Mouse (Mus musculus) midbrain, embryonic 16.5 days (tissue): Measurements from ENCODE around the gene Hk3. TPM values are rescaled to one million over a fixed set of nuclear protein-coding genes. Genes with fewer than 3 reads are reported as not detected.

ENCODE experiments used
- ATAC-seq: fragments of 200-750 bp; cut with Nextera tagmentation; 2 replicates; pipeline ENCODE4 v1.8.0; 2017; ENCODE audit warnings: moderate TSS enrichment
- H3K27ac ChIP-seq: fragments of 300-500 bp; sonication (generic); 2 replicates; pipeline ENCODE4 v1.5.1; 2014; ENCODE audit warnings: mild to moderate bottlenecking, low read length, mixed read lengths
- H3K27me3 ChIP-seq: fragments of 300-500 bp; sonication (generic); 2 replicates; pipeline ENCODE4 v1.6.1; 2014; ENCODE audit warnings: low read depth, low read length, mixed read lengths; ENCODE audit not compliant: control insufficient read depth, insufficient read depth
- H3K36me3 ChIP-seq: fragments of 300-500 bp; sonication (generic); 2 replicates; pipeline ENCODE4 v1.6.1; 2014; ENCODE audit warnings: mild to moderate bottlenecking, low read length, moderate library complexity, mixed read lengths; ENCODE audit not compliant: control insufficient read depth, insufficient read depth
- H3K4me1 ChIP-seq: fragments of 300-500 bp; sonication (generic); 2 replicates; pipeline ENCODE4 v1.6.1; 2014; ENCODE audit warnings: mild to moderate bottlenecking, low read length, mixed read lengths; ENCODE audit not compliant: control insufficient read depth, insufficient read depth
- H3K4me2 ChIP-seq: fragments of 300-500 bp; sonication (generic); 2 replicates; pipeline ENCODE4 v1.6.1; 2014; ENCODE audit warnings: mild to moderate bottlenecking, low read length, mixed read lengths
- H3K4me3 ChIP-seq: fragments of 300-500 bp; sonication (generic); 2 replicates; pipeline ENCODE4 v1.5.1; 2014; ENCODE audit warnings: low read depth, mild to moderate bottlenecking, low read length, moderate library complexity, mixed read lengths
- H3K9ac ChIP-seq: fragments of 300-500 bp; sonication (generic); 2 replicates; pipeline ENCODE4 v1.6.1; 2014; ENCODE audit warnings: low read depth, low read length, mixed read lengths
- H3K9me3 ChIP-seq: fragments of 300-500 bp; sonication (generic); replicated peaks from 2 replicates; pipeline ENCODE4 v1.6.1; 2014; ENCODE audit warnings: mild to moderate bottlenecking, low read length, mixed read lengths; ENCODE audit not compliant: control insufficient read depth, poor library complexity, severe bottlenecking
- WGBS: fragments of 180-500 bp; shearing (Covaris S2); extraction: QIAGEN DNeasy Blood & Tissue Kit; methylation state at CpG from one replicate; pipeline ENCODE4 v1.1.7; 2014; 5-methylcytosine and 5-hydroxymethylcytosine counted together
- polyA plus RNA-seq: library from polyadenylated mRNA; unstranded; fragments of >200 nt; fragmentation: Nextera tagmentation; extraction: Ambion mirVana; gene quantifications from 2 replicates; pipeline ENCODE4 v1.2.1, GENCODE M21; 2015

The Hk3 gene
- polyA plus RNA-seq, 1 experiment from 2014 or later, result 0.77 TPM

- Histone ChIP-seq H3K4me3 (no peak overlapping the region), H3K9me3 (no peaks in the 10 kb centered on the region), H3K36me3 (no peaks in the 10 kb centered on the region), H3K4me1 (peaks cover 29% of the 10 kb centered on the region), H3K9ac (no peak overlapping the region), H3K27ac (no peak overlapping the region), H3K27me3 (no peaks in the 10 kb centered on the region; the same call in 1 of the 2 replicates), H3K4me2 (no peak overlapping the region)
- WGBS, result 43% methylated on average over 9 of the region's 9 CpGs
- ATAC-seq, result no peak
Observed at GRCm38 (mm10) chr13:54969513-54969912, 51.7 kb downstream of the Hk3 start.

DNA sequence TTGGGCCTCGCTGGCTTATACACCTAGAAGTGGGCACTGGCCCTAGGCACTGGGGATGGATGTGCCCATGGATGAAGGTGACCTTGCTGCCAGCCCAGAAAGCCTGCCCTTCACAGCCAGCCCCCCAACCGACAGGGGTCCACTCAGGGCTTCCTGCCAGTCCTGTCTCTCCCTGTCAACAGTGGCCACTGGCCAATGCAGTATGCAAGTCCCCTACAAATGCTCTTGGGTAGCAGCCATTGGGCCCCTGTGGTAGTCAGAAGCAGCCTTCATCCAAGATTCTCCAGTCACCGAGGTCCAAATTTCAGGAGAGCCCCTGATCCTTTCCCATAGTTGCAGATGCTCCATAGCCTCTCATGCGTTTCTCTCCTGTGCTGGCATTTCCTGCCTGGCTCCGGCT lies 52.5 kb downstream of the Hk3 start:
- Histone ChIP-seq H3K9ac (peak overlapping the region; percentile 27; the same call in 1 of the 2 replicates), H3K4me1 (peaks cover 29% of the 10 kb centered on the region), H3K9me3 (no peaks in the 10 kb centered on the region), H3K36me3 (no peaks in the 10 kb centered on the region), H3K4me2 (no peak overlapping the region), H3K27ac (no peak overlapping the region), H3K4me3 (no peak overlapping the region), H3K27me3 (no peaks in the 10 kb centered on the region; the same call in 1 of the 2 replicates)
- no peak for ATAC-seq
- 62% methylated on average over 5 of the region's 5 CpGs for WGBS

DNA sequence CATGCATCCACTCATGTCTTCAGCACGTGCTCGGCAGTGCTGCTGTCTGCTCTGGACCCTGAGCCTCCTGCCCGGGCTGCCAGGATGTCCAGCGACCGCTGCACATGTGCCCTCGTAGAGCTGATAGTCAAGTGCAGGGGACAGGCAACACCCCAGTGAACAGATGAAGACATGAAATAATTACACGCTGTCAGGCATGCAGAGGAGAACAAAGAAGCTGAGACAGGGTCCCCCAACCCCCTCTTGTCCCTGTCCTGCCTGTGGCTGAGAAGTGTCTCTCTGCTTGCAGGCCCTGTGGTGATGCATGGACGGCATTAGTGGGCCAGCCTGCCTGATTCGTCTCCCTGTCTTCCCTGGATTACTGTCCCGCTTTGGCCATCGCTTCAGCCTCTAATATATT lies 53.7 kb downstream of the Hk3 start:
- H3K4me3 ChIP-seq, result no peak overlapping the region
- no peaks in the 10 kb centered on the region for H3K9me3 ChIP-seq
- H3K4me1 ChIP-seq, result peaks cover 29% of the 10 kb centered on the region
- no peak overlapping the region for H3K27ac ChIP-seq
- no peaks in the 10 kb centered on the region for H3K36me3 ChIP-seq
- H3K9ac ChIP-seq, result peak overlapping the region; percentile 4; the same call in 1 of the 2 replicates
- ATAC-seq, result no peak
- H3K4me2 ChIP-seq, result no peak overlapping the region
- WGBS, result 23% methylated on average over 11 of the region's 11 CpGs
- no peaks in the 10 kb centered on the region; the same call in 1 of the 2 replicates for H3K27me3 ChIP-seq

DNA sequence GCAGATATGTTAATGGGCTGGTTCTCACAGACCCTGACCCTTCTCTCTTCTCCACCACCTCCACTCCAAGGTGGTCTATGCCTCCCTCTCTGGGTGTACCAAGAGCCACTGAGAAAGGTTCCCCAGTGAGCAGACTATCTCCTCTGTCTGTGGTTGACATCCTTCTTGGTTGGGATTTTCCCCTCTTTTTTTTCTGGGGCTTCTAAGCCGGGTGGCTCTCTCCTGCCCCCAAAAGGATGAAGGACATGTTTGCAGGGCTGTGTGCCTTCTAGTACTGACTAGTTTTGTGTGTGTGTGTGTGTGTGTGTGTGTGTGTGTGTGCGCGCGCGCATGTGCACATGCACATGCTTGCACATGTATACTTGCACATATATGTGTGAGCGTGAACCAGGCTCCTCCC lies 55.9 kb downstream of the Hk3 start:
- 86% methylated on average over 6 of the region's 6 CpGs for WGBS

DNA sequence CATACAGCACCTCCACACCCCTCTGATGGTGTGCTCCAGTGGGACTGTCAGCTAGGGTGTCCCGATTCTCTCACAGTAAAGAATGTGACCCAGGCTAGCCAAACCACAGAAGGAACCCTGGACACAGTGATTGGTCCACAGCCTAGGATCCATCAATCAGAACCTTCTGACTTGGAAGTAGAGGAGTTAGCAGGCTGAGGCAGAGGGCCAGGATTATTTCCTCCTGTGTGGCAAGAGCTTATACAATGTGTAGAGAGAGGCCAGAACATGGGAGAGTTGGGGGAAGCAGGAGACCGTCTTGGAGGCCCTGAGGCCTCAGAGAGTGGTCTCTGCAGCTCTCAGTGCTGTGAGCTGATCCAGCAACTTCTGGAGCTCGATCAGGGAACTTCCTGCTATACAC lies 60.7 kb downstream of the Hk3 start:
- WGBS, result 75% methylated on average over 3 of the region's 3 CpGs
- no peak overlapping the region for H3K4me3 ChIP-seq

More for the DNA sequence above, 55.9 kb downstream of the Hk3 start:
- no peaks in the 10 kb centered on the region for H3K36me3 ChIP-seq
- H3K27ac ChIP-seq, result no peak overlapping the region
- no peak overlapping the region for H3K4me2 ChIP-seq
- peaks cover 26% of the 10 kb centered on the region for H3K4me1 ChIP-seq
- no peak for ATAC-seq
- no peak overlapping the region for H3K4me3 ChIP-seq
- no peaks in the 10 kb centered on the region for H3K27me3 ChIP-seq
- H3K9ac ChIP-seq, result no peak overlapping the region
- H3K9me3 ChIP-seq, result no peaks in the 10 kb centered on the region

GRCm38 (mm10) chr13:54959842-54960241 lies 61.3 kb downstream of the Hk3 start:
- Histone ChIP-seq H3K4me2 (no peak overlapping the region), H3K36me3 (no peaks in the 10 kb centered on the region), H3K9me3 (no peaks in the 10 kb centered on the region), H3K27ac (no peak overlapping the region), H3K4me3 (no peak overlapping the region), H3K27me3 (no peaks in the 10 kb centered on the region), H3K9ac (peak overlapping the region; percentile 5; the same call in 1 of the 2 replicates), H3K4me1 (peaks cover 23% of the 10 kb centered on the region)
- 53% methylated on average over 6 of the region's 6 CpGs for WGBS
- ATAC-seq, result no peak

More for the DNA sequence above, 60.7 kb downstream of the Hk3 start:
- Histone ChIP-seq H3K27me3 (no peaks in the 10 kb centered on the region), H3K27ac (no peak overlapping the region), H3K4me2 (no peak overlapping the region), H3K36me3 (no peaks in the 10 kb centered on the region), H3K4me1 (peaks cover 17% of the 10 kb centered on the region), H3K9me3 (no peaks in the 10 kb centered on the region), H3K9ac (no peak overlapping the region)
- ATAC-seq, result no peak

GRCm38 (mm10) chr13:54959059-54959701 lies 62.0 kb downstream of the Hk3 start:
- Histone ChIP-seq H3K36me3 (no peaks in the 10 kb centered on the region), H3K9me3 (no peaks in the 10 kb centered on the region), H3K4me3 (no peak overlapping the region), H3K4me1 (peaks cover 23% of the 10 kb centered on the region), H3K27ac (no peak overlapping the region), H3K9ac (peak overlapping the region; percentile 5; the same call in 1 of the 2 replicates), H3K27me3 (no peaks in the 10 kb centered on the region), H3K4me2 (no peak overlapping the region)
- WGBS, result 45% methylated on average over 15 of the region's 15 CpGs
- no peak for ATAC-seq

DNA sequence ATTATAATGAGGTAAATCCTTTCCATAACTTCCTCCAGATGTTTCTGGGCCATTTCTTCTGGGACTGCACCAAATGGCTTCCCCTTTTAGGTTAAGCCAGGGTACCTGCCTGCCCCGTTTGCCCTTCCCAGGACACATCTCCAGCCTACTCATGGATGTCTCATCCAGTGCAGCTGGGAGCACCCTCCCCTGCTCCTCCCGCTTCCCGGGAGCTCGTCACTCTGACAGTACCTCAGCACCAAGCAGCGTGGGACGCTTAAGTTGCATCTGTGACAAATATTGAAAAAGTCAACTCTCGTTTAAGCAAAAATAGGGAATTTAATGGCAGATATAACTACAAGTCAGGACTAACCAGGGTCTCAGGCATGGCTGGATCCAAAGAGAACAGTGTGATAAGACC lies 63.9 kb downstream of the Hk3 start:
- Histone ChIP-seq H3K27me3 (no peaks in the 10 kb centered on the region), H3K4me3 (no peak overlapping the region), H3K9ac (no peak overlapping the region), H3K4me2 (no peak overlapping the region), H3K27ac (no peak overlapping the region), H3K9me3 (no peaks in the 10 kb centered on the region), H3K4me1 (peaks cover 33% of the 10 kb centered on the region), H3K36me3 (no peaks in the 10 kb centered on the region)
- ATAC-seq, result no peak
- 70% methylated on average over 7 of the region's 7 CpGs for WGBS
